Mouse (Mus musculus) cerebellum, adult 2 months (tissue): Measurements from ENCODE around the gene Ift122.

Source experiments
- CTCF ChIP-seq: fragments of 200-500 bp; IDR thresholded peaks from 2 replicates; pipeline ENCODE4 v1.5.1; 2011; ENCODE audit warnings: low read depth, mild to moderate bottlenecking, control low read depth, low read length, moderate library complexity, borderline replicate concordance; ENCODE audit not compliant: insufficient read depth
- POLR2A ChIP-seq: fragments of 200-500 bp; IDR thresholded peaks from 2 replicates; pipeline ENCODE4 v1.6.1; 2011; ENCODE audit warnings: low read length, control low read depth, borderline replicate concordance; ENCODE audit not compliant: insufficient read depth

DNA sequence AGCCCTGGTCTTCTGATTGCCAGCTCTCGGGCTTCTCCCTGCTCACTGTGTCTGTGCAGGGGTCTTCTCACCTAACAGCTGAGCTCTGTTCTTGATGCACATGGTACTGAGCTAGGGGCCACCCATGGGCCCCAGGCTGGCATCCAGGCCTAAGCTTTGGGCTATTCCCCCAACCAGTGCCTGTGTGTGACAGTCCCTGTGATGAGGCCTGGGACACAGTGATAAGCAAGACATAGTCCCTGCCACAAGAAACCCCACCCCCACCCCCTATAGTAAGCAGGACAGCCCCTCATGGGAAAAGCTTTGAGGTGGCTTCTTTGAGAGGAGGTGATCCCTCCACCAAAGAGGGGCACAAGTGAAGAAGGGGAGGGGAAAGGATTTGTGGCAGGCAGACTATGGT lies 65.3 kb downstream of the Ift122 start:
- TF ChIP-seq POLR2A (no peak), CTCF (no peak)
